Mouse (Mus musculus) neural tube, embryonic 13.5 days (tissue): ENCODE data around the gene Cd276. TPM values are rescaled to one million over a fixed set of nuclear protein-coding genes. Genes with fewer than 3 reads are reported as not detected.

Experiments
- ATAC-seq: fragments of 200-750 bp; cut with Nextera tagmentation; 2 replicates; pipeline ENCODE4 v1.8.0; 2017; ENCODE audit warnings: low read depth, mild to moderate bottlenecking, moderate TSS enrichment, moderate library complexity
- H3K27ac ChIP-seq: fragments of 300-500 bp; sonication (generic); replicated peaks from 2 replicates; pipeline ENCODE4 v1.5.1; 2015; ENCODE audit warnings: moderate library complexity, mild to moderate bottlenecking, inconsistent platforms
- H3K27me3 ChIP-seq: fragments of 300-500 bp; sonication (generic); 2 replicates; pipeline ENCODE4 v1.6.1; 2015; ENCODE audit warnings: mild to moderate bottlenecking, inconsistent platforms
- H3K36me3 ChIP-seq: fragments of 300-500 bp; sonication (generic); 2 replicates; pipeline ENCODE4 v1.6.1; 2015; ENCODE audit warnings: mild to moderate bottlenecking, inconsistent platforms
- H3K4me1 ChIP-seq: fragments of 300-500 bp; sonication (generic); replicated peaks from 2 replicates; pipeline ENCODE4 v1.6.1; 2015; ENCODE audit warnings: inconsistent platforms
- H3K4me2 ChIP-seq: fragments of 300-500 bp; sonication (generic); 2 replicates; pipeline ENCODE4 v1.6.1; 2015; ENCODE audit warnings: inconsistent platforms, mild to moderate bottlenecking, moderate library complexity
- H3K4me3 ChIP-seq: fragments of 300-500 bp; sonication (generic); 2 replicates; pipeline ENCODE4 v1.5.1; 2015; ENCODE audit warnings: mild to moderate bottlenecking, inconsistent platforms
- H3K9ac ChIP-seq: fragments of 300-500 bp; sonication (generic); 2 replicates; pipeline ENCODE4 v1.6.1; 2015; ENCODE audit warnings: moderate library complexity, mild to moderate bottlenecking, inconsistent platforms
- H3K9me3 ChIP-seq: fragments of 300-500 bp; sonication (generic); 2 replicates; pipeline ENCODE4 v1.6.1; 2016; ENCODE audit warnings: inconsistent platforms
- WGBS: fragments of 180-500 bp; shearing (Covaris S2); methylation state at CpG from one replicate; pipeline ENCODE4 v1.1.7; 2015; 5-methylcytosine and 5-hydroxymethylcytosine counted together
- polyA plus RNA-seq: library from polyadenylated mRNA; unstranded; fragments of >200 nt; fragmentation: Nextera tagmentation; extraction: Ambion mirVana; gene quantifications from 2 replicates; pipeline ENCODE4 v1.2.1, GENCODE M21; 2015

Cd276 gene
- polyA plus RNA-seq, 1 experiment from 2014 or later = 42.1 TPM

DNA sequence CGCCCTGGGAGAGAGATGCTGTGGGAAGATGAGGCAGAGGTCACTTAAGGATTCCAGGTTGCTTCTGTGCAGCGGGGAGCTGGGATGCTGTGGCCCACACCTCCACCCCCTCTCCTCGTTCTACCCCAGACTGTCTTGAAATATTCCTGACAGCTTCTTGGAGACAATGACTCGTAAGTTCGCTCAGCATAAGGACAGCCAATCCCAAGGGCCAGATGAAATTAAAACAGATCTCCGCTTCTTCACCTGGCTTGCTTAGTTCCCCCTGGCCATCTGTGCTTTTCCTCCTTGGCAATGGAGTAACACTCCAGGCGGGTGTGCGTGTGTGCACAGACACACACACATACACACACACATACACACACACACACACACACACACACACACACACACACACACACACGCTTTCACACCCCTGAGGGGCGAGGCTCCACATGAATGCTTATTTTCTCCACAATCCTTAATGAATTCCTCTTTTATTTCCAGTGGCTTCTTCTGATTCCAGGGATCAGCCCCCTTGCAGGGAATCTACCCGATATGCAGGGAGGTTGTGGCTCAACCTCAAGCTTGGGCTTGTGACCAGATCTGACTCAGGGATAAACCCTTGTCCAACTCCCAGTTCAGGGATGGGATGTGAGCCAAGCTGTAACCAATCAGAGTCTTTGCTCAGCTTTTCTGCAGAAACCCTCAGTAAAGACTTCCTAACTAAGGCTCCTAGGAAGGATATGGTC is 8.4 kb downstream of the Cd276 start:
- Histone ChIP-seq H3K9ac (peak overlapping the region; percentile 34; the same call in 1 of the 2 replicates), H3K27me3 (no peaks in the 10 kb centered on the region), H3K4me1 (peaks cover 53% of the 10 kb centered on the region), H3K4me3 (no peak overlapping the region), H3K36me3 (no peaks in the 10 kb centered on the region), H3K27ac (no peak overlapping the region; the same call in 1 of the 2 replicates), H3K4me2 (no peak overlapping the region), H3K9me3 (no peaks in the 10 kb centered on the region)
- WGBS = 67% methylated on average over 11 of the region's 11 CpGs
- ATAC-seq = no peak

DNA sequence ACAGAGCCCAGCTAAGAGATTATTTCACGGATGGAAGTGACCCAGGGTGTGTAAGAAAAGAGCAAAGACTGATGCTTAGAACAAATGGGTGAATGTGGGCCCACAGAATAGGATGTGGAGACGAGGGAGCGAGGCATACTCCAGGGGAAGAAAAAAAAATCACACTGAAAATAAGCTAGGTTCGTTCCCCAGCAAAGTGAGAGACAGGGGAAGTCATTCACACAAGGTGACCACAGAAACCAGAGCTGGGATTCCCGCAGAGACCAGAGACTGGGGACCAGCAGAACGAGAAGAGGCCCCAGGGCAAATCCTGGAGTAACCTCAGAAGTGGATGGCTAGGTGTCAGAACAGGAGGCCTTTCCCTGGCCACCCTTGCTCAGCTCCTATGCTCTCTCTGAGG is 9.8 kb downstream of the Cd276 start:
- Histone ChIP-seq H3K36me3 (no peaks in the 10 kb centered on the region), H3K27ac (no peak overlapping the region), H3K9me3 (no peaks in the 10 kb centered on the region), H3K9ac (peak overlapping the region; percentile 44), H3K4me1 (peaks cover 56% of the 10 kb centered on the region), H3K4me2 (no peak overlapping the region; the same call in 1 of the 2 replicates), H3K27me3 (no peaks in the 10 kb centered on the region), H3K4me3 (no peak overlapping the region)
- ATAC-seq = no peak
- 78% methylated on average over 6 of the region's 6 CpGs for WGBS

GRCm38 (mm10) chr9:58544879-58545324 is 10.3 kb downstream of the Cd276 start:
- 49% methylated on average over 4 of the region's 4 CpGs for WGBS
- H3K27me3 ChIP-seq = no peaks in the 10 kb centered on the region
- peak overlapping the region; percentile 32 for H3K4me2 ChIP-seq
- peaks cover 55% of the 10 kb centered on the region for H3K4me1 ChIP-seq
- peak overlapping the region; percentile 16; the same call in 1 of the 2 replicates for H3K4me3 ChIP-seq
- H3K36me3 ChIP-seq = no peaks in the 10 kb centered on the region
- H3K9me3 ChIP-seq = no peaks in the 10 kb centered on the region
- peak overlapping the region; percentile 44 for H3K9ac ChIP-seq
- ATAC-seq = no peak
- H3K27ac ChIP-seq = no peak overlapping the region

DNA sequence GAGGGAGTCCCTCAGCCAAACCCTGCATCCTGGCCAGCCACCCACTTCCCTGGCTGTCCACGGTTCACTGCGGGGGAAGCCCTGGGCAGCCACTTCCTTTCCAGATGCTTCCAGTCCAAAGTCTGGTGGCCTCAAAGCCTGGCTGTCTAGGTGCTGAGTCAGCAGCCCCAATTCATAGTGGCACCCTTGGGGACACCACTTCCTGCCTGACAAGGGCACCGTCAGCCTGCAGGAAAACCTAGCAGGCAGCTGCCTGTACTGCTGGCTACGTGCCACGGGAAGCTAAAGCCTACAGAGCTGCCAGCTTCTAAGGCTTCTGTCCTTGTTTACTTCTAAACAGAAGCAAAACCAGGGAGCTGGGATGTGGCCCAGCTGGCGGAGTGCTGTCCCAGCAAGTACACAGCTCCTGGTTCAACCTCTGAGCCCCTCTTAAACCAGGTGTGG is 13.3 kb downstream of the Cd276 start:
- no peak overlapping the region for H3K4me2 ChIP-seq
- H3K9me3 ChIP-seq = no peaks in the 10 kb centered on the region
- 46% methylated on average over 6 of the region's 6 CpGs for WGBS
- H3K36me3 ChIP-seq = peaks cover 21% of the 10 kb centered on the region
- ATAC-seq = peak; percentile 45
- no peaks in the 10 kb centered on the region for H3K27me3 ChIP-seq
- peak overlapping the region; percentile 67 for H3K27ac ChIP-seq
- no peak overlapping the region for H3K4me3 ChIP-seq
- H3K9ac ChIP-seq = peak overlapping the region; percentile 35
- H3K4me1 ChIP-seq = peaks cover 29% of the 10 kb centered on the region

- WGBS = 48% methylated on average over 5 of the region's 5 CpGs
- no peak overlapping the region for H3K4me3 ChIP-seq
- peaks cover 36% of the 10 kb centered on the region for H3K36me3 ChIP-seq
- H3K9ac ChIP-seq = no peak overlapping the region
- H3K4me1 ChIP-seq = peaks cover 14% of the 10 kb centered on the region
- H3K27me3 ChIP-seq = no peaks in the 10 kb centered on the region
- ATAC-seq = no peak
- H3K4me2 ChIP-seq = no peak overlapping the region
- no peaks in the 10 kb centered on the region for H3K9me3 ChIP-seq
- no peak overlapping the region for H3K27ac ChIP-seq
Measured at GRCm38 (mm10) chr9:58539886-58540285, 15.4 kb downstream of the Cd276 start.

GRCm38 (mm10) chr9:58537774-58538173 is 17.5 kb downstream of the Cd276 start:
- no peak for ATAC-seq
- H3K4me2 ChIP-seq = no peak overlapping the region
- H3K4me1 ChIP-seq = peaks cover 13% of the 10 kb centered on the region
- no peak overlapping the region for H3K27ac ChIP-seq
- peaks cover 50% of the 10 kb centered on the region for H3K36me3 ChIP-seq
- 77% methylated on average over 3 of the region's 3 CpGs for WGBS
- no peaks in the 10 kb centered on the region for H3K9me3 ChIP-seq
- no peak overlapping the region for H3K9ac ChIP-seq
- no peaks in the 10 kb centered on the region for H3K27me3 ChIP-seq
- no peak overlapping the region for H3K4me3 ChIP-seq

DNA sequence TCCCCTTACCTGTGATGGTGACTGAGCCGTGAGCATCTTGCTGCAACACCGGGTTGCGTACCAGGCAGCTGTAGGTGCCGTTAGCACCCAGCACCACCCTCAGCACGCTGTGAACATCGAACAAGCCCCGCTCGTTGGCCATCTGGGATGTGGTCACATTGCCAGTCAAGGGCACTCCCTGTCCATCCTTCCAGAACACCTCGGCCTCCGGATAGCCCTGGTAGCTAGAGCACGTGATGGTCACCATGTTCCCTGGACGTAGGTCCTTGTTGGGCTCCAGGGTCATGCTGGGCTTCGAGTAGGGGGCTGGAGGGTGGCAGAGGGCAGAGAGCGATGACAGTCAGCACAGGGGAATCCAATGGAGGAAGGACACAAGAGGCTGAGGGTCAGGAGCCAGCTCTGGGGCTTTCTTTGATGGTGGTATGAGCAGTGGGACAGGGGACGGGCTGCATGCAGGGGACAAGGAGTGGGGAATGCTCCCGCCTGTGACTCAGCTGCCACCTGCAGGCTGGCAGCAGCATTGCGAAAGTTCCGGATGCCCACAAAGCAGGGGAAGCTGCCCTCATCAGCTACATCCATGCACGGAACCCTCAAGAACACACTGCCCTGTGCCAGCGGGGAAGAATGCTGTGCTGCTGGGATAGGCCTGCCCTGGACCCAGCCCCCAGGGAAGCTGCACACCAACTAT is 19.6 kb downstream of the Cd276 start:
- Histone ChIP-seq H3K4me1 (no peaks in the 10 kb centered on the region), H3K4me2 (no peak overlapping the region), H3K27ac (no peak overlapping the region), H3K4me3 (no peak overlapping the region), H3K9me3 (no peaks in the 10 kb centered on the region), H3K27me3 (no peaks in the 10 kb centered on the region), H3K36me3 (peaks cover 58% of the 10 kb centered on the region), H3K9ac (no peak overlapping the region)
- ATAC-seq = peak; percentile 62
- 76% methylated on average over 20 of the region's 20 CpGs for WGBS

DNA sequence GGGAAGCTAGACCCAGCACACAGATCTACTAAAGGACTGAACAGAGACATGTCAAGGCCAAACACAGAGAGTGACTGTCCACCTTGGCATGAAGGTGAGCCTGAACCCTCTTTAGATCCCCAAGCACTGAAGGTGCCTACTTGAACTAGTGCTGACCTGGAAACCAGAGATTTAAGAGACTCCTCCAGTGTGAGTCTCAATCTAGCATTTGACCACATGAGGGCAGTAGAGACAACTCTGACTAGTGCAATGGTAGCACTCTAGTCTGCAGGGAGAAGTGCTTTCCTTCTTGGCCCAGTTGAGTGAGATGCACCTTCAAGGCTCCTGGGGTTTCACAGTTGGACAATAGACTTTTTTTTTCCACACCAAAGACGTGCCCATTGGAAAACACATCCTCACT is 20.5 kb downstream of the Cd276 start:
- 44% methylated on average over 1 of the region's 1 CpGs for WGBS

DNA sequence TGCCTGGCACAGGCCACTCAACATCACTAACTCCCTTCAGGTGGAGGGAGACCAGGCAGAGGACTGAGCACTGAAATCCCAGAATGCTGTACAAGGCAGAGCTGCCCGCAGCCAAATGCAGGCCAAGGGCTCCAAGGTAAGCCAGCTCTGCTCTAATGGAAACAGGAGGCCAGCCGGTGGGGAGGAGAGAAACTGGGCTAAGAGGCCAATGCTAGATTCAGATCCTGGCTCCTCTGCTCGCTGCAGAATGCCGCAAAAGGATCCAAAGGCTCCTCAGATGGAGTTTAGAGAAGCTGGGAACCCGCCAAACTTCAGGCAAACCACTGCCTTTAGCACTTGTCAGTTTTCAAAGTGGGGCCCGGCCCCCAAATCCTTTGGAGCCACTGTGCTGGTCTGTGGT is 21.9 kb downstream of the Cd276 start:
- H3K4me2 ChIP-seq = no peak overlapping the region
- H3K4me3 ChIP-seq = no peak overlapping the region
- H3K4me1 ChIP-seq = no peaks in the 10 kb centered on the region
- peaks cover 72% of the 10 kb centered on the region for H3K36me3 ChIP-seq
- no peak overlapping the region for H3K27ac ChIP-seq
- ATAC-seq = no peak
- no peaks in the 10 kb centered on the region for H3K9me3 ChIP-seq
- 91% methylated on average over 6 of the region's 6 CpGs for WGBS
- H3K27me3 ChIP-seq = no peaks in the 10 kb centered on the region
- H3K9ac ChIP-seq = no peak overlapping the region

More for the DNA sequence above, 20.5 kb downstream of the Cd276 start:
- Histone ChIP-seq H3K4me1 (no peaks in the 10 kb centered on the region), H3K36me3 (peaks cover 65% of the 10 kb centered on the region), H3K27me3 (no peaks in the 10 kb centered on the region), H3K9ac (no peak overlapping the region), H3K4me2 (no peak overlapping the region), H3K27ac (no peak overlapping the region), H3K4me3 (no peak overlapping the region), H3K9me3 (no peaks in the 10 kb centered on the region)
- peak; percentile 60; the same call in 1 of the 2 replicates for ATAC-seq

- no peak for ATAC-seq
- peaks cover 71% of the 10 kb centered on the region for H3K36me3 ChIP-seq
- no peak overlapping the region for H3K4me2 ChIP-seq
- H3K9ac ChIP-seq = no peak overlapping the region
- no peak overlapping the region for H3K4me3 ChIP-seq
- H3K4me1 ChIP-seq = no peaks in the 10 kb centered on the region
- H3K27me3 ChIP-seq = no peaks in the 10 kb centered on the region
- 91% methylated on average over 4 of the region's 4 CpGs for WGBS
- no peaks in the 10 kb centered on the region for H3K9me3 ChIP-seq
- no peak overlapping the region for H3K27ac ChIP-seq
Measured at GRCm38 (mm10) chr9:58532236-58532635, 23.0 kb downstream of the Cd276 start.

GRCm38 (mm10) chr9:58530407-58530806 is 24.8 kb downstream of the Cd276 start:
- no peak overlapping the region for H3K27ac ChIP-seq
- ATAC-seq = no peak
- no peak overlapping the region for H3K9ac ChIP-seq
- H3K27me3 ChIP-seq = no peaks in the 10 kb centered on the region
- no peak overlapping the region for H3K4me2 ChIP-seq
- 92% methylated on average over 13 of the region's 13 CpGs for WGBS
- H3K9me3 ChIP-seq = no peaks in the 10 kb centered on the region
- no peaks in the 10 kb centered on the region for H3K4me1 ChIP-seq
- no peak overlapping the region for H3K4me3 ChIP-seq
- peaks cover 77% of the 10 kb centered on the region for H3K36me3 ChIP-seq

DNA sequence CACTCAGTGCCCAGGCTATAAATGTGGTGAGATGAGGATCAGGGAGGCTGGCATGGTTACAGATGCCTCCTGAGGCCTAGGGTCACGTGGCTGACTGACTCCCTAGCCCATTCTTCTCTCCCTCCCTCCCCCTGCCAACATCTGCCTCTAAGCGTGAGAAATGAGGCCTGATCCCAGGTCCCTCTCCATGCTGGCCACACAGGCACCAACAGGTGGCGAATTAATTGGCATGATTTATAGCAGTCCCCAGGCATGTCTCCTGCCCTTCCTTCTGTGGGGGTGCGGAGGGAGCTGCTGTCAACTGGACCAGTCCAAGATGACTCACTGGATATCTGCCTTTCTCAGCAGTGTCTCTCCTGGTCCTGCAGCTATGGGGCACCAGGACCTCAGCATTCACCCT is 27.4 kb downstream of the Cd276 start:
- Histone ChIP-seq H3K36me3 (peaks cover 72% of the 10 kb centered on the region), H3K9me3 (no peaks in the 10 kb centered on the region), H3K4me1 (no peaks in the 10 kb centered on the region), H3K4me2 (no peak overlapping the region), H3K27ac (no peak overlapping the region), H3K27me3 (no peaks in the 10 kb centered on the region), H3K9ac (no peak overlapping the region), H3K4me3 (no peak overlapping the region)
- WGBS = 39% methylated on average over 4 of the region's 4 CpGs
- peak; percentile 29; the same call in 1 of the 2 replicates for ATAC-seq
